Mouse (Mus musculus): ENCODE data around the gene Gm10271. TPM values are rescaled to one million over a fixed set of nuclear protein-coding genes. Genes with fewer than 3 reads are reported as not detected.

Gene Gm10271
- total RNA-seq, 2 experiments from 2014 or later: not detected

DNA sequence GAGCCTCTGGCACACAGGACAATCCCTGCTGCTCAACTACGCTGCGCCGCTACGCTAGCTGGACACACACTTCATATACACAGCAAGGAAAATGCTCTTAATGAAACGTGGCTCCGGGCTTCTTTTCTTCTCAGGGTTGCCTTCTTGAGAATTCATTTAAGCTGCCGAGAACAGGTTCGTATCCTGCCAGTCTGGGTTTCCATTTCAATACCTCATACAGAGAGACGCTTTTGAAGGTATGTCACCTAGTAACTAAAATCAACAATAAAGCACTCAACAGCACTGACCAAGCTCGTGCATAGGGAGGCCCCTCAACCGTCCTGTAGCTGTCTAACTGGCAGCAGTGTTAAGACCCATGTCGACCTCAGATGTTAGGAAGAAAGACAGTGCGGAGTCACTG is 40.0 kb downstream of the Gm10271 start:
- no peak for DNase-seq

GRCm38 (mm10) chr10:116931497-116932179 is 40.8 kb downstream of the Gm10271 start:
- no peak for DNase-seq

GRCm38 (mm10) chr10:116930936-116931335 is 41.5 kb downstream of the Gm10271 start:
- no peak for DNase-seq

DNA sequence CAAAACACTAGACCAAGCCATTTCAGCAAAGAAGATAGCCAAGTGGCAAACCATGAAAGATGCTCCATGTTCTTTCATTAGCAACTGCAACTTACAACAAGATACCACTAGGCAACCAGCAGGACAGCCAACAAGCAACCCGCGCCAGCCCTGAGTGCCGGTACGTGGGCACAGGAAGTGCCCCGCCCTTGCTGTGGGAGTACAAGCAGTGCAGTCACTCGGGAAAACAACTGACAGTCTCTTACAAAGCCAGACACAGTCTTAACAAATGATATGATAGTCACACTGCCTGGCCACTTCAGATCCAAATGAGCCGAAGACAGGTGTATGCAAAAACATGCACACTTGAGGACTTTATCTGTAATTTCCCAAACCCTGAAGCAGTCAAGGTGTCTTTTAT is 41.9 kb downstream of the Gm10271 start:
- DNase-seq: no peak

DNA sequence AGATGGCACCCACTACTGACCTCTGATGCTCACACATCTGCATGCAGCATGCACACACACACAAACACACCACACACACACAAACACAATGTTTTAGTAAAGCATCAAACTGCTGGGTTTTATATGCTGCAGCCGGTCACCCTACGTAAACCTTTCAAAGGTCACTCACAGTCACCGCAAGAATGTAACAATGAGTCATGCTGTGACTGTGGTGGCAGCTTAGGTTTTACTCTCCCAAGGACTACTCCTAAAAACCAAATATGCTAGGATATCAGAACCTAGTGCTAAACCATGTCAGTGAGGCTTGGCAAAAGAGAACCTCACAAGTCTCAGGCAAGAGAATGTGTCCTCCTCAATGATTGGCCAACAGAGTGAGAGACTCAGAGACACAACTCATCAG is 43.6 kb downstream of the Gm10271 start:
- no peak for DNase-seq

GRCm38 (mm10) chr10:116926428-116927113 is 45.8 kb downstream of the Gm10271 start:
- DNase-seq: no peak

GRCm38 (mm10) chr10:116923651-116924495 is 48.5 kb downstream of the Gm10271 start:
- no peak for DNase-seq

DNA sequence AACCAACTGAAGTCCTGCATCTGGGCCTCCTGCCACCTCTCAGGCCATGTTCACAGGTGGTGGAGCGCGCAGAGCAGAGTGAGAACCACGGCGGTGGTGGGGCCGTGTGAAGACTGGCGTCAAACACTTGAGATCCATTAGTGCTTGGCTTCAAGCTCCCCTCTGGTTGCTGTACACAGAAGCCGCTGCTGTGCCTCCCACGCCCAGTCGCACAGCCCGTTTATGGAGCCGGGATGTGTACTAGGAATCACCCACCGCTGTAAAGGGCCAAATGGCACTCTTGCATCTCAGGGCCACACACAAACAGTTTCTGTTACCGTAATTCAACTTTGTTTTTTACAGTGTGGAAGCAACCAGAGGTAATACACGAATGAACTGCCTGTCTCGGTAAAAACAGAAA is 50.2 kb downstream of the Gm10271 start:
- no peak for DNase-seq

DNA sequence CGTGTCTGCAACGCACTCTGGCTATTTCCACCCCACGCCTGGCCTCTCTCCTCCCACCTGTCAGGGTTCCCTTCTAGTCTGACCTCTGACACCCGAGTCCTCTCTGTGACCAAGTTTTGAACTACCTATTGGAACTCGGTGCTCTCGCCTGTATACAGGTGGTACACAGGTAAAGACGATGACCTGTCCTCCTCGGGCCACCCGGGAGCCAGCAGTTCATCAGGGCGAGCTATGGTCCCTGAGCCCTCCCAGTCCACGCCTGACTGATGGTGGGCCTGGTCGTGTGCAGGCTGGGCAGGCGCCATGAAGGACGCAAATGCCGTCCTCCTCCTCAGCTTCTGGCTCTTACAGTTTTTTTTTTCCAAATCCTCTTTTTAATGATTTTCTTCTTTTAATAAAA is 51.0 kb downstream of the Gm10271 start:
- no peak for DNase-seq

DNA sequence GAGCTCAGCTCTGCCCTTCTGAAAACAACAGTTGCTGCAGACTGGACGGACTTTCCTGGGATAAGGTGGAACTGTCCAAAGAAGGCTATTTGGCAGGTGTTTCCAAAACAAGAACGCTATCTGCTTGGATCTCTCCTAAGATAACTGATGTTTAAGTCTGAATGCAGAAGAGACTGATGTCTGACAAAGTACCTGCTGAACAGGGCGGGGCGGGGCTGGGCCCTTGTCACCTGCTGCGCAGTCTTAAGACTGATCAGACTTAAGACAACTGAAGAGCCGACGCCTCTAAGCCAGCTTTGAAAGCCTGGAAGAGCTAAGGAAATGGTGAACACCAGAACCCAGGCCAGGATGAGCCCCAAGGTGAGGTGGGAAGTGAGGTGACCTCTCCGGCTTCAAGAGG is 51.8 kb downstream of the Gm10271 start:
- DNase-seq: no peak

DNA sequence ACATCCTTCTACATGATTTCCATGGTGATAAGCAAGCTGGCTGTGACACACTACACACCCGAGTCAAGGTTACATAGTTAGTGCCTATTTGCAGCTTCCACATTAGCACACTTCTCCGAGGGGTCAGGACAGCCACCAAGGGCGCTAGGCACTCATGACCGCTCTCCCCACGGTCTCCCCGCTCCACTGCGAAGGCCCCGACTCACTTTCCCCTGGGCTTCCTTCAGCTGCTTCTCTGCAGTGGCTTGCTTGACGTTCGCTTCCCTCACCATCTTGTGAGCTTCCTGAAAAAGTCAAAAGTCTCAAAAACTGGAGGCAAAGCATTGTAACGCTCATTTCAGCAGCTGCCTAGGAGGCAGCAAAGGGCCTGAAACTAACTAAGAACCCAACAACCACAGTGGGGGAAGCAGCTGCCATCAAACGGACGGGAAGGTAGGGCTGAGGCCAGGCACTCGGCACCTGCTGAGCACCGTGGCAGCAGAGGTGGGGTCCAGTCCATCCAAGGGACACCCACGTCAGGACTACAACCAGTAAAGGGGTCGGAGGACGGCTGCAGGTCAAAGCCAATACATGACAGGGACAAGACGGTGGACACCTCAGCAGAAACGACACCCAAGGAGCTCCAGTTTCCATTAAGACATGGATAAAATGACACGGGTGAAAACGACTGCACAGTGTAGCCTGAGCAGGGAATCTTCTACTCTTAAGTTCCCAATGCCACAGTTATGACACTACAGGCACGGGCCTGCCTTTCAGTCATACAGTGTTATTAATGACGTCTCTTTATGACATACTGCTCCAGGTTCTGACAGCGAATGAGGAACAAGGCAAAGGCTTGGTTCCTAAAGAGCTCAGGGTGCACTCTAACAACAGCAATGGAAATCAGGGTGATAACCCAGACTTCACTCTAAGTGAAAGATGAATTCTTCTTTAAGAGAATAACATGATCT is 52.8 kb downstream of the Gm10271 start:
- DNase-seq: no peak

DNA sequence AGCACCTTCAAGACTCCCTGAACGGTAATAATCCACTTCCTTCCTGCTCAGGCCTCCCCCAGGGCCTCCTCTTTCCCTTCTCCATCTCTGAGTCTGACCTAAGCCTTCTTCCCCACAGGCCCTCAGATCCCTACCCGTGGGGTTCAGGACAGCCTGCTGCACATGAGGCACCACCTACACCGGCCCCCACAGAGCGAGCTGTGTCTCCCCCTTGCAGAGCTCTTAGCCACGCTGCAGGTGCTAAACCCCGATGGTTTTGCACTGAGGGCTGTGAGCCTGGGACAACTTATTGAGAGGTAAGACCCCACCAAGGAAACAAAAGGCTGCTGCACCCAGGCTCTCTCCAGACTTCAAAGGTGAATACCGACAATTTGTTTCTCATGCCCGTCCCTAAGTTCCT is 55.8 kb downstream of the Gm10271 start:
- no peak for DNase-seq

- no peak for DNase-seq
Observed at GRCm38 (mm10) chr10:116915286-116915685, 57.1 kb downstream of the Gm10271 start.

DNA sequence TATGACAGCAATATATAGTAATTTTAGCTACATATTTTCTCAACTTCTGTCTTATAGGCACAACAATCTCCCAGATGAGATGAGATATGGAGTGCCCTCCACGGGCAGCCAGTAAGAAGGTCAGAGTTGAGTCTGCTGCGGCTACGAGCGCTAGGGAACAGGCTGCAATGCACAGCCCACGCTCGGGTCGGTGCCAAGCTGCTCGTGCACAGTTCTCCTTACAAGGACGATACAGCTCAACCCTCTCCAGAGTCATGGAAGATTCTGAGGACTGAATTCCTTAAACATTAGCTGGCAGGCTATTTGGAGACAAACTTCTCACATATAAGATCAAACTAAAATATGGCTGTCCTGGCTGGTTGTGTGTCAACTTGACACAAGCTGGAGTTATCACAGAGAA is 57.8 kb downstream of the Gm10271 start:
- DNase-seq: no peak

DNA sequence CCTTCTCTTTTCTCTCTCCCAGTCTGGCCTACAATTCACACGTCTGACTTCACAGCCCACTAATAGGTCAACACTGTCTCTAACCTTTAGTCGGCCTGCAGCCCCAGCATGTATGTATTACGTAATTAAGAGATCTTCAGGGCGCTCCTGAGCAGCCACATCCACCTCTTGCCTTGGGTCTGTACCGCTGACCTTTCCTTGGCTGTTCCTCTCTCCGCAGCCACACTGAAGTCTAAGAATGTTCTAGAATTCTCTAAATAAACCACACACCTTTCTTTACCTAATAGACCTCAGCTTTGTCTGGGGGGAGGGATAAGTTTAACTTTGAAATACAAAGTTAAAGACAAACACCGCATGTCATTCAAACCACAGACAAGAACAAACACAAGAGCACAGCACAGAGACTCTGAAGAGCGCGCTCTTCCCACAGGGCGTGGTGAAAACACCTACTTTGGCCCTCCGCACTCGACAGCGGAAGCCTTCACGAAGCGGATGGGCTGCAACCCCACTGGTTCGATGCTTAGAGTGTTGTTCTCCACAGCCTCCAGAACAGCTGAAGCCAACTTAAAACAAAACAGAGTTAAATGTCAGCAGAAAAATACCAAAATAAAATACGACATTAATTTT is 58.6 kb downstream of the Gm10271 start:
- DNase-seq: no peak

- no peak for DNase-seq
Observed at GRCm38 (mm10) chr10:116912850-116913249, 59.6 kb downstream of the Gm10271 start.

- DNase-seq: no peak
Observed at GRCm38 (mm10) chr10:116908901-116909642, 63.3 kb downstream of the Gm10271 start.

Data from gastrocnemius, postnatal 10 days (tissue).